Mouse (Mus musculus): ENCODE results near the gene Srsf4.
A peak's percentile ranks its signal among the peaks of the same experiment; 100 is the strongest.

Gene Srsf4

GRCm38 (mm10) chr4:131874169-131874536 is 736 bp downstream of the Srsf4 start:
- DNase-seq, result no peak

- DNase-seq, result no peak
These were observed 1.1 kb downstream of the Srsf4 start for GRCm38 (mm10) chr4:131874567-131874966.

- no peak for DNase-seq
These were observed 1.8 kb downstream of the Srsf4 start for GRCm38 (mm10) chr4:131875242-131875641.

GRCm38 (mm10) chr4:131876836-131877235 is 3.4 kb downstream of the Srsf4 start:
- DNase-seq, result peak; percentile 21

GRCm38 (mm10) chr4:131879692-131880091 is 6.3 kb downstream of the Srsf4 start:
- DNase-seq, result no peak

- no peak for DNase-seq
These were observed 7.9 kb downstream of the Srsf4 start for GRCm38 (mm10) chr4:131881306-131881705.

- no peak for DNase-seq
These were observed 10.2 kb downstream of the Srsf4 start for GRCm38 (mm10) chr4:131883571-131883970.

GRCm38 (mm10) chr4:131885376-131885775 is 12.0 kb downstream of the Srsf4 start:
- DNase-seq, result no peak

- no peak for DNase-seq
These were observed 15.1 kb downstream of the Srsf4 start for GRCm38 (mm10) chr4:131888564-131888963.

GRCm38 (mm10) chr4:131890692-131891091 is 17.3 kb downstream of the Srsf4 start:
- DNase-seq, result no peak

GRCm38 (mm10) chr4:131897109-131897508 is 23.7 kb downstream of the Srsf4 start:
- no peak for DNase-seq

- peak; percentile 52 for DNase-seq
These were observed 24.4 kb downstream of the Srsf4 start for GRCm38 (mm10) chr4:131897787-131898186.

GRCm38 (mm10) chr4:131898503-131899179 is 25.2 kb downstream of the Srsf4 start:
- no peak for DNase-seq

GRCm38 (mm10) chr4:131899180-131899554 is 25.8 kb downstream of the Srsf4 start:
- no peak for DNase-seq

GRCm38 (mm10) chr4:131901090-131901489 is 27.7 kb downstream of the Srsf4 start:
- no peak for DNase-seq

- DNase-seq, result peak; percentile 72
These were observed 31.1 kb downstream of the Srsf4 start for GRCm38 (mm10) chr4:131904478-131904877.

- DNase-seq, result no peak
These were observed 33.0 kb downstream of the Srsf4 start for GRCm38 (mm10) chr4:131906423-131906822.

GRCm38 (mm10) chr4:131907912-131908311 is 34.5 kb downstream of the Srsf4 start:
- DNase-seq, result no peak

GRCm38 (mm10) chr4:131910237-131910994 is 37.0 kb downstream of the Srsf4 start:
- peak; percentile 57 for DNase-seq

GRCm38 (mm10) chr4:131911521-131911920 is 38.1 kb downstream of the Srsf4 start:
- no peak for DNase-seq

- peak; percentile 49 for DNase-seq
These were observed 40.1 kb downstream of the Srsf4 start for GRCm38 (mm10) chr4:131913526-131913925.

GRCm38 (mm10) chr4:131914046-131914643 is 40.7 kb downstream of the Srsf4 start:
- DNase-seq, result no peak

GRCm38 (mm10) chr4:131914891-131915469 is 41.6 kb downstream of the Srsf4 start:
- no peak for DNase-seq

Data from lung, postnatal 10 days (tissue).